Mouse (Mus musculus) cerebellum, adult 11 months (tissue): ENCODE measurements at regions not wholly inside any gene's neighbourhood (a gene's known extent, or its start where the extent isn't known, plus 50 kb on each side); places are given as distances from the start of the nearest gene placed in this dataset.

Source experiments
- DNase-seq: peaks from one replicate; pipeline ENCODE4 v3.0.0; 2022

DNA sequence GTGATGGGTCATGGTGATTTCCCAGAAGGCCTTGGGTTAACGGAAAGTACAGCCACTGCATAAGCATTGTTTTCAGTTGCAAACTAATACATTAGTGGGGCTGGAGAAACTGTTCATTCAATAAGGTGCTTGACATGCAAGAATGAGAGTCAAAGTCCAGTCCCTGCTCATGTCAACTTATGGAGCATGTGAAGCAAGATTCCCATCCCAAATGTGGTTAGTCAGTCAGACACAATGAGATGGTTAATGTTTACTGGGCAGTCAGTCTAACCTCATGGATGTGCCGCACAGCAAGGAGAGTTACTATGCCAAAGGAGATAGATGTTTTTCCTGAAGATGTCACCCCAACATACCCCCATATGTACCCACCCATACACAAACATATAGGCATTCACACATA is 993.8 kb upstream of the Jmjd1c start:
- DNase-seq = no peak

DNA sequence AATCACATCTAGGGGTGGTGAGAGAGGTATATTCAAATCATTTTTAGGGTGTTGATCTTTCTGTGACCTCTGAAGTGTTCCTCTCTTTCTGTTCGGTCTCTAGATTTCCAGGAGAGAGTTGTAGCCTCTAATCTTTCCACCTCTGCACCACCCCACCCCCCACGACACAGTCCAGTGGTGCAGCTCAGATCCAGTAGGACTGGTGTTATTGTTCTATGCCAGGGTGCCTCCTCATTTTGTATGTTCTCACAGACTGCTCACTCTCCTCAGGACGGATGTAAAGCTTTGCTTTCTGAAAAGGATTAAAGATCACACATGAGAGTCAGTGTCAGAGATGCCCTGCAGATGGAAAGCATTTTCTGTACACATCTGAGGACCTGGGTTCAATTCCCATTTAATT is 964.6 kb upstream of the Jmjd1c start:
- no peak for DNase-seq

DNA sequence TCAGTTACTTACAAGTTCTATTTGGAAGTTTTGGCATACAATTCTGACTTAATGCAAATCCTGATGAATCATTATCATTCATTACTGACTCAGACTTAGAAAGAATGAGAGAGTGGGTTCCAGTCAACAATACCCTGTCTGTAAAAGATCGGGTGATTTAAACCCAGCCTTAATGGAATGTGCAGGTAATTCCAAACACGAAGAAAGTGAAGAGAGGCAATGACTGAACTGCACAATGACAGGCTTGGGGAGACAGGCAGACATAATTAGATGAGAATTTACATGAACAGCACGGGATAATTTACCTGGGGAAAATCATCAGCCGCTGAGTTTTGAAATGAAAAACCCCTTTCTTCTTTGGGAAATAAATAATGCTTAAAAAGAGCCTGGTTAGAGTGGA is 963.9 kb upstream of the Jmjd1c start:
- no peak for DNase-seq

DNA sequence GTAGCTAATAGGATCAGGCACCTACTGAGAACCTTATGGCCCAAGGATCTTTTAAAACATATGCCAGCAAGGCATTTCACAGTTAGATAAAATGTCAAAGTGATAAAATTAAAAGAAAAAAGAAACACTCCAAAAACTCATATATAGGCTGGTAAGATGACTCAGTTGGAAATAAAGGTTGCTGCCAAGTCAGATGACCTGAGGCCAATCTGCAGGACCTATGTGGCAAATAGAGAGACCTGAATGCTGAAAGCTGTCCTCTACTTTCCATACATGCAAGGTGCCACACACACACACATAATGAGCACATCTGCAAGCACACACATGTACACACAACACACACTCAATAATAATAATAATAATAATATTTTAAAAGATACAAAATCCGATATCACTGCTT is 953.5 kb upstream of the Jmjd1c start:
- no peak for DNase-seq

DNA sequence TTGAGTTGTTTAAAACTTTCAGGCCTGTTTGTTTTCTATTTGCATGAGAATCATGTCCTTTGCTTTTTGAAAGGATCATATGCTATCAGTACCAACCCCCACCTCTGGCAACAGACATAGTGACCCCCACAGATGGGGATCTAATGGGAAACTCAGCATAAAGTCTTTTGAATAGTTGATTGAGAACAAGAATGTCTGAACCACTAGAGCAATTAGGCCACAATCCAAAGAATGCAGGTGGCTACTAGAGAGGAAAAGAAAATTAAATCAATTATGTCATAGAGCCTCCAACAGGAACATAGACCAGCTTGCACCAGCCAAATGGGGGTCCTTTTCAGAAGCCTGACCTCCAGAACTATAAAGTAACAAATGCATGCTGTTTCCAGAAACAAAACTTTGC is 953.0 kb upstream of the Jmjd1c start:
- no peak for DNase-seq

DNA sequence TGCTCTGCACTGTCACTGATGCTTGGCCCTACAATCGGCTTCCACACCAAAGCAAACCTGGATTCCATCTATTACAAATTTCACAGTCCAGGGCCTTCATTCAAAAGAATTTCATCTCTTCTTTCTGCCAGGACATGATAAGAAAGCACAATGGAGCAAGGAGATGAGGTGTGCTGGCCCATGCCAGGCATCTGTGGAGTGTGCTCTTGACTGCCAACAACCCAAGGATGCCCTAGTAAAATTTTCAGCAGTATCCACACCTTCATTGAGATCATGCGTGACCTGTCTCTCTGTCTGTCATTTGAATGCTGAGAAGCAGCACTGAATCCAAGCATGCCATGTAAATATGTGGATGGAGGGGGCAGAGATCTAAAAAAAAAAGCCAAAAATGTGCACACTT is 945.0 kb upstream of the Jmjd1c start:
- no peak for DNase-seq

DNA sequence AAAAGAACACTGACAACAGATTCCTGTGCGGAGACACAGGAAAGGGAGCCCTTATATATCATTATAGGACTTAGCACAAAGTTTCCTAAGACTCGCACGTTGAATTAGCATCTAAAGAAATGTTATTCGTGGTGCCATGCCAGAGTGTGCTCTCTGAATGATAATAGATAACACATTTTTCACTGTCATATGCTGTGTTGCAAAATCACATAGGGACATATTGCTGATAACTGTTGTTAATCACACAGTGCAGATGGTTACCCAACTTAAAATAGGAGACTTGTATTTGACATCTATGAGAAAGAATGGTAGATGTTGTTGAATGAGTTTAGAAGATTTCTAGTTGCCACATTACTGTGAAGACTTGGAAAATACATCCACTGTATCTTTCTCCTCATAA is 943.1 kb upstream of the Jmjd1c start:
- no peak for DNase-seq

DNA sequence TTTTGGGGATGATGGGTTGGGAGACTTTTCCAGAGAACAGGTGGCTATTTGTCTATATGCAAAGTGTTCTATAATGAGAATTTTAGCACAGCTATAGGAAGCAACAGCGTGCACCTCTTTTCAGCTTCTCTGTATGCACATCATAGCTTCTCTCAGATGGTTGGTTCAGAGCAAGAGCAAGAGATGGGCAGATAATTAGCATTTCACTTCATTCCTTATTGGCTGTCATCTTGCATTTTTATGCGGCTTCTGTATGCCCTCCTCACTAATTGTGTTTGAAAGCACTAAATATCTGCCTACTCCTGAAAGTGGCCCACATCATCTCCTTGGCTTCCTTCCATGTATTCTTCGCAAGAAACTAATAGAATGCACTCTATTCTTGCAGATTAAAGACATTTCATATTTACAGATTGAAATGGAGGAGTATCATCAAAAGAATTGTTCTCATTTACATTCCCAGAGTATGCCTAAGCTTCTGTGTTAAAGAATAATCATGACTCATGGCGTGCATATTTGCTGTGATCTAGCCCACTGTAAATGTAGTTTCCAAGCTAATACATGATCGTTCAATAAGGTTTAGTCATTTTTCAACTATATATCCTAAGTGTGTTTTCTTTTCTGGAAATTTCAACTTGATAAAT is 934.9 kb upstream of the Jmjd1c start:
- no peak for DNase-seq

DNA sequence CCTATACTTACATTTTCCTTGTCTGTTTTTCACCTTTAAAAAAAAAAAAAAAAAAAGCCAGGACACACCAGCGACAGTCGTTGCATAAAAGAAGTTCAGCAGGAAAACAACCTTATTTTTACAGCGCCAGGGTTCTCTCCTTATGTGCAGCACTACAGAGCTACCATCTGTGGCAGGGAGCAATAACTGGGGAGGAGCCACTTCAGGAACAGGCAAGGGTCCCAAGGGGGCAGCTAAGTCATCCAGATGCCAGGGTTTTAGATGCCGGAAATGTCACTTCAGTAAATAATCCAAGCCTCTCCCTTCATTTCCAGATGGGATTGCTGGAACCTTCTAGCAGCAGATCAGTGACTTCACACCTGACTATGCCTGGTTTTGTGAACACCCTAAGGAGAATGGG is 923.1 kb upstream of the Jmjd1c start:
- no peak for DNase-seq

DNA sequence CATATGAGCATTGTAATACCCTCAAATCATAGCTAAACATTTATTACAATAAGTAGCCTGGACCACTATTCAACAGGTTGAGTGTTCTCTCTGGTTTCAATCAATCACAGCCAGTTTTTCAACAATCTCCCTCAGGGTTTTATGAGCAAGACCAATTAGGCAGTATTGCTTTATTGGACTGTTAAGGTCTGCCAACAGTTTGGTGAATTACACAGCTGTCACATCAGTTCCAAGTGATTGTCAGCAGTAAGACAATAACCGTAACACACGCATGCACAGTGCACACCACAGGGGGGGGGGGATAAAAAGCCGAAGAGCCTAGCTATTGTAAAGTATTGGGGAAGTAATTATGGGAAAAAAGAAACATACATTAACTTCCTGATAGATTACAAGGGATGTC is 918.6 kb upstream of the Jmjd1c start:
- DNase-seq = no peak

DNA sequence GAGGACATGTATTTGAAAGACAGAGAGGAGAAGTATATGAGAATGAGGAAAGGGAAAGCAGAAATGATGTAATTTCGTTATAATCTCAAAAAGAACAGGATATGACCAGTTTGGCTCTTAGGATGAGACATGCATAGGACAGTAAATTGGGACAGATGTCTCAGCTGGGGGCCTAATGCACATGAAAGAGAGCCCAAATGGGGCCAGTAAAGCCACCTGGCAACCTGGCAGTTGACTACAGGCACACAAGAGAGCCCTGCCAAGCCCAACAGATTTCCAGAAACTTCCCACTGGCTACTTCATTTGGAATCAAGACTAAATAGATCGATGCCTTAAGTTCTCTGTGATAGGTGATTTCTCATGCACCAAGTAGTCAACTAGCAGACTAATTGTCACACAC is 914.7 kb upstream of the Jmjd1c start:
- peak; percentile 96 for DNase-seq

DNA sequence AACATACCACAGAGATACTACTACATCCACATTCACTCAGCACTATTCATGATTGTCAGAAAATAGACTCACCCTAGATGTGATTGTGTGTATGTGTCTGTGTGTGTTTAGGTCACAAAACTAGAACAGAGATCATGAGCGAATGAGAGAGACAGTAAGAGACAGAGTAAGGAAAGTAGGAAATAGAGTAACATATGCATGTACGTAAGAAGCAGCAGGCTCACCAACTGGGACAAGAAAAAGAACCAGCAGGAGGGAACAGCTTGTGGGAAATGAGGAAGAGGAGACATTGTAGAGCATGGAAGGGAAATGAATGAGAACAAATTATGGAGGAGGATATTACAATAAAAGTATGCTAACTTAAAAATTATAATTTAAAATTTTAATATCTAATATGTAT is 912.9 kb upstream of the Jmjd1c start:
- DNase-seq = peak; percentile 22

DNA sequence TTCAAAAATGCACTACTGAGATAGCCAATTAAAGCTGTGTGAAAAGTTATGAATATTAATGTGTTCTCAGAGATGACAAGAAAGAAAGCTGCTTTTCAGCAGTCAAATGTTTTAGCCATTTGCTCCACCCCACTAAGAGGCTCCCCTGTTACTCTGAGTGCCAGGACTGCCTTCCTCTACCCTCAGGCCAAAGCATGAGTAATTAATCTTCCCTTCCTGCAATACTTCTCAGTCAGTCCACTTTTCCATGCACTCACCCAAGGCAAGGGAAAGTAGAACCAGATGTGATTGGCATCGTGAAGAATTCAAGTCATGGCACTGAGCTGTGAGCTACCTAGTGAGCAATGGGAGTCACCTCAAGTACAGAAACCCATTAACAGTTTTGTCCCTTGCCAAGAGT is 908.9 kb upstream of the Jmjd1c start:
- no peak for DNase-seq

DNA sequence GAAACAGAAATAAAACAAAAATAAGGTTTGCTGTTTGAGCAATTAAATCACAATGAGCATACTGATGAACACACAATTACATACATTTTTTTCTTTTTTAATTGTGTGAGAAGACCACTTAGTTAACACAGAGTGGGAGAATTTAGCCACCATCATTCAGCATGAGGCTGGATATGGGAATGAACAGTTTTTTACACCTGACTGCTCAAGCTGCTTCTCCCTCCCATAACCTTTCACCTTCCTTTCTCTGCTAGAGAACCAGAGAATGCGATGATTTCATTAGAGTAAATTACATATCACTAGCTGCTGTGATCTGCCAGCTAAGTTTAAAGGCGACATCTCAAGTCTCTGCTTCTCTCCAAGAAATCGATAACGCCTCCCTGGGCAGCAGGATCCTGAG is 894.8 kb upstream of the Jmjd1c start:
- DNase-seq = no peak

DNA sequence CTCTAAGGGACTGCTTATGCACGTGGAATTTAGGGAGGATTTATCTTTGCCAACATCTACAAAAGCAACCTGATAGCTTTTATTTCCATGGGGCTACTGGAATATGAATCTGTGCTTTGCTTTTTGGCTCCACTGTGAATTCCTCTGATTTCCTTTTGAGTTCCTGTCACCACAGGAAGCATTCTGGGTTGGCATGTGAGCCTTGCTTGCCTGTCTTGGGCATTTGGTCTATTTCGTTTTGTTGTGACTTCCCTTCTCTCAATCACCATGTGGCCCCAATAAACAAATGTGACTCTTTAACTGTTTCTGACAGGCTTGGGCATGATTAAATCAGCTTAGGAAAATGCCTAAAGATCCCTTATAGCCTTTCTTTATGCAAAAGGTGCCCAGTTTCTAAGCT is 867.8 kb upstream of the Jmjd1c start:
- peak; percentile 68 for DNase-seq

DNA sequence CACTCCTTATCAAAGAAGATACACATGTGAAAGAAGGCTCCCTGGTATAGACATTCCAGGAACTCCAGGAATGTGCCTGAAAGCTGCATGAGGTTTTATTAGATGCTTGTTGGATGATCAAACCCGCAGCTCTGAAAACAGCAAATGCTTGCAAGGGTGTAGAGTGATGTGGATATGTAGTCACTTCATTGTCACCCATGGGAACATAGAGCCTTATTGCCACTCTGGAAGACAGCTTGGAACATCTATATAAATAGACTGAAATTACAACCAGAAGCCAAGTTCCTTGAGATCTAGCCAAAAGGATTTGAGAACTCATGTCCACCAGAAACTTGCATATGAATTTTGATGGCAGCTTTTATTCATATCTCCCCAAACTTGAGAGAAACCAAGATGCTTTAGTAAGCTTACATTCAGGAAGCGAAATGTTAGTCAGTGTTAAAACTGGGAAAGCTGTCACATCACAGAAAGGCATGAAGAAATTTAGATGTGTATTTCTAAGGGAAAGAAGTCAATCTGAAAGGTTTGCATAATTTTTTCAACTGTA is 861.5 kb upstream of the Jmjd1c start:
- DNase-seq = no peak

DNA sequence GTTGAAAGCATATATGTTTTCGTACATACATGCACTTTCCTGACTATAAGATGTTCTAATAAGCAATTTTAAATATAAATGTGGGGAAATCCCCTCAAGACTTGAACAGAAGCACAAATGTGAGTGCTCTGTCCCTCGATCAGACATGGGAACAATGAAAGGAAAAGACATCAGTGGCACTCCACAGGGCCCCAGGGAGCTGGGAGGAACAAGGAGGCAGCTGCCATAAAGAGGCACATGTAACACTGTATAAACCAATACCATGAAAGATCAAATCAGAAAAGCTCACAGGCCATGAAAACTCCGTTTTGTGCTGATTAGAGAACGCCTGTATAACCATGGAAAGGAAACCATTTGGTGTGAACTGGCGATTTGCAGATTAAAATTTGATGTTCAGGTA is 839.5 kb upstream of the Jmjd1c start:
- no peak for DNase-seq

DNA sequence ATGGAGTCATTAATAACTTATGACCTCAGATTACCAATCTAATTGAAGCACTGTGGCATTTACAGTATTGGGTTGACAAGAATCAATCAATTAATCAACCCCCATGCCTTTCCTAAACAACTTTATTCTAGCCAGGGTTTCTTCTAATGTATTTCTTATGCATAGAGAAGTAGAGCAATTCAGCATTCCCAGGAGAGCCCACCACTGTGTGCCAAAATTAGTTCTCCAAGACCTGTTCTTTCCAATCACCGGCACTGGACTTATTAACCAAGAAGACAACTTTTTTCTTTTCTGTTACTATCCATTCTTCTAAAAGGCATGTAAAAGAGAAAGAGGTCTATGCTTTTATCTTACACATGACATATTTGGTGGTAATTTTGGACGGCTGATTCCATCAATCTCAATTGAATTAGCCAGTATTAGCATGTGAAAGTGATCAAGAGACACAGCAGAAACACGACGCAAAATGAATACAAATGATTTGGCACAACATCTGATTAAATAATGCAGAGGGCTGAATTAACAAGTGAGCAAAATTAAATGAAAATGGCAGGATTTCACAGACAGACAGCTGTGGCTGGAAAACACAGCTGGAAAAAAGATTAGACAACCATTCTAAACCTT is 825.2 kb upstream of the Jmjd1c start:
- no peak for DNase-seq

DNA sequence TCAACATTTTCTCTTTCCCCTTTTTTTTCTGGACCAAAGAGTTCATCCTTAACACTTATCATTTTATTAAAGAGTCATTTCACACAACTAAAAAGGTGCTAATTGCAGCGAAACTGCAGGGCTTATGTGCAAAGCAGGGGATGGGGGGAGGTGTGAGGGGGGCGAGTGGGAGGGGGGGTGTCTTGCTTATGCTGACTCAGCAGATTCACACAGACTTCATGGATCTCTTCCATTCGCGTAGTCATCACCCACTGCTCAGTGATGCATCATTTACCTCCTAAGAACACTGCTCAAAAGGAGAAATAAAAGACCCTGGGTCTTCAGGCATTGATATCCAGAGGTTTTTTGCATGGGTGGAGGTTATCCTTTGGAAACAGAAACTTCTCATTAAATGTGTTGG is 800.3 kb upstream of the Jmjd1c start:
- no peak for DNase-seq

DNA sequence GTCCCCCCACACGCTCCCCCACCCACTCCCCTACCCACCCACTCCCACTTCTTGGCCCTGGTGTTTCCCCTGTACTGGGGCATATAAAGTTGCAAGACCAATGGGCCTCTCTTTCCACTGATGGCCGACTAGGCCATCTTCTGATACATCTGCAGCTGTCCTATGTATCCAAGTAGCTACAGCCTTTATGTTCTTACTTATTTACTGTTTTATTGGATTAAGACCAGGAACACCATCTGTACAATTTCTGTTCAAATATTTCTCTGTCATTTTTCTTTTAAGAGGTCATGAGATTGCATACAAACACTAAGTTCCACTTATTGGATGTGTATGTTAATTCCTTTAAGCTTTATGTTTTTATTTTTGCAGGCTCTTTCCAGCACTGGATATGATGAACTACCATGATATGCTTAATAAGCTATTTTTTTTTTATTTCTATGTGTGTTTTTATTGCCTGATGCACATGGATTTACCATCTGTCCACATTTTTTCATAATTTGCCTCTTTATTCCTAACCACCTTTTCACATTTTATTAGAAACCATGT is 792.6 kb upstream of the Jmjd1c start:
- no peak for DNase-seq

DNA sequence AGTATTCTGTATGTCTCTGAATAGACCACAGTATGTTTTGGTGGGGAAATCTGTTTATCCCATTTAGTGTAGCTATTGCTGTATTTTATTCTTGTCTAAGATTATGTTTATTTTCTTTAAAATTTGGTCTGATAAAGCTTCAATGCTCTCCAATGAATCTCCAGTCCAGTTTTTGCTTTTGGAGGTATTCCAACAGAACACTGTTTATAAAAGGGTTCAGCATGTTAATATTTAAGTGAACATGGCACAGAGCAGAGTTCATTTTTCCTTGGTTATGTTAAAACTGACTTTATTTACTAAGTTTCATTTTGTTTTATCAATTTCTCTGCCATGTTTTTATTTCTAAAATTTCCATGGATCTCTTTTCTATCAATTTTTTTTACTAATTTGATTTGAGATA is 791.0 kb upstream of the Jmjd1c start:
- DNase-seq = no peak

DNA sequence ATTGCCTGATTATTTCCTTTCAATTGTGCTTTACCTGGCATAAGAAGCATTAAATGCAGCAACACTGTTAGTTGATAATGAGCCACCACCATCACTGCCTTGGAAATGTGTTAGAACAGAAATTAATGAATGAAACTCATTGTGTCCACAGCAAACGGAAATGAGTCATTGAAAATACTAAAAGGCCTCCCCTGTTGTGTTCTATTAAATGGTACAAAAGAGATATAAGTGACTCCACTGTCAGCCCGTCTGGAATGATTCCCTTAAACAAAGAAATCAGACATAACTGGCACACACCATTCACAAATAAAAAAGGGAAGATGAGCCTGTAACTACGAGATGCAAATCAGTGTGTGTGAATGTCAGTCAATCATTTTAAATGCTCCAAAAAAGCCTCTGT is 764.8 kb upstream of the Jmjd1c start:
- DNase-seq = no peak

DNA sequence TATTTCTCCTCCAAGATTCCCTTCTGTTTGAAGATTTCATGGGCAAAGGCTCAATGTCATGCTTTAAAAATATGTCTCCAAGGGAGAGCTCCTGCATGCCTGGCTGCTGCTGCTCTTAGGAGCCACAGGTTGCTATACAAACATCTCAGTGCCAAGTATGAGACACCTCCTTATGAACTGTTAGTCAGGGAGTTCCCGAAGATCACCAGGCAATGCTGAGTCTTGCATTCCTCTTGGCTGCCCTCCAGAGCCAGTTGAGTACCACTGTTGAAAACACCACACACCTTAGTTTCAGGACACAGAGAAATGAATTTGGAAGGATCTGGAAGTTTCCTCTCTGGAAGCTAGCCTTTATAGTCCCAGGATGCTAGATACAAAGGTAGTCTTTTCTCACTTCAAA is 757.9 kb upstream of the Jmjd1c start:
- DNase-seq = no peak

DNA sequence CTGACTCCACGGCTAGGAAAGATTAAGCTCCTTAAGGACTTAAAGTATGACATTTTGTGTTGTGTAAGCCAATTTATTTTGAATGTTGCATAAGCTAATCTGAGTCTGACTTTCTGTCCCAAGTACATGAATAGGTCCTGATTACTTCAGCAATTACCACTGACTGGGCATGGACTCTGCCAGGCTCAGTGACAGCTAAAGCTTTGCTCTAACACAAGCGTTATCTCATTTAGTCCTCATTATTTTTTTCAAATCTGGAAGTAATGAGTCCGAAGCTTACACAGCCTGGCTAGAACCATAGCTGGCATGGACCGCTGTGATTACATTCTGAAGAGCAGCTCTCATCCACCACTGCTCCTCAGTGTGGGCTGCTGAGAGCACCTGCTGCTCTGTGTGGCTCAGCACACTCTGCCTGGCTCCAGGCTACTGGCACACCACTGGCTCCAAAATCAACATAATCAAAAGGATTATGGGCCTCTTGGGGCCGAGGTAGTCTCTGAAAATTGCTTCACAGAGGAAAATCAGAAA is 753.0 kb upstream of the Jmjd1c start:
- no peak for DNase-seq

DNA sequence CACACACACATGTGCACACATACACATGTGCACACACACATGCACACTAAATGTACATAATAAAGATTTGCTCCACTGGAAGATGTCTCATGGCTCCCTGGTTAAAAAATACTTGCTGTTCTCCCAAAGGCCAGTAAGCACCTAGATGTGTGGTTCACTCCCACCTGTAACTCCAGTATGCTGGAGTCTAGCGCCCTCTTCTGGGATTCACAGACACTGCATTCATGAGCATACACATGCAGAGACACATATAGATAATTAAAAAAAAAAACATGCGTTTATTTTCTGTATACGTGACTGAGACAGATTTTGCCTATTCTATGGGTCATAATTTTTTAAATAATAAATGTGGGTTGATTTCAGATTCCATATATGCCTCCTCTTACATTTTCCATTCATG is 747.5 kb upstream of the Jmjd1c start:
- DNase-seq = no peak
